Mouse (Mus musculus): ENCODE results near the gene Cldn5. TPM values are rescaled to one million over a fixed set of nuclear protein-coding genes. Genes with fewer than 3 reads are reported as not detected.

Cldn5 gene
- polyA plus RNA-seq, 1 experiment, result 9.2 TPM

DNA sequence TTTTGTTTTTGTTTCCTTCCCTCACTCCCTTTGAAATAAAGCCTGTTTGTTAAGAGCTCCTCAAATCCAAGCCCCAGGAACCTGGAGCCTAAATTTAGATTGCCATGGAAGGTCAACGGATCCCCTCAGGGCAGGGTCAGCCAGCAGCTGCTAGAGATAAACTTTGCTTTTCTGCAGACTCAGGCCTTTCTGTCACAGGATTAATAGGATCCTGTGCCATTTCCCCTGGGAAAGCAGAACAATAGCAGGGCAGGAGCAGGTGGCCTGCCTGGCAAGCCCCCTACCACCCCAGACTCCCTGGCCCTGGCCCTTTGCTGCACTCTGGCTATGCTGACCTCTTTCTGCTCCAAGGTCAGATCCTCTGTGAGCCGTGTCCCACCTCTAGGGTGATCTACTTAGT is 2.7 kb upstream of the Cldn5 start:
- Histone ChIP-seq H3K36me3 (ENCODE audit: control insufficient read depth, insufficient read depth, low read length) (no peaks in the 10 kb centered on the region), H3K27me3 (ENCODE audit: control insufficient read depth, insufficient read depth, low read length) (no peaks in the 10 kb centered on the region), H3K4me3 (ENCODE audit: control insufficient read depth, low read depth, low read length) (no peak overlapping the region), H3K27ac (ENCODE audit: control insufficient read depth, insufficient read depth, low read depth, low read length) (no peak overlapping the region), H3K4me1 (ENCODE audit: control insufficient read depth, insufficient read depth, low read length) (peaks cover 20% of the 10 kb centered on the region)
- TF ChIP-seq POLR2A (IDR thresholded peaks at IDR 0.05; ENCODE audit: control insufficient read depth, low read depth, low read length), result no peak
- TF ChIP-seq CTCF (IDR thresholded peaks at IDR 0.05; ENCODE audit: control insufficient read depth, insufficient read depth, insufficient replicate concordance, low read depth, low read length), result no peak

DNA sequence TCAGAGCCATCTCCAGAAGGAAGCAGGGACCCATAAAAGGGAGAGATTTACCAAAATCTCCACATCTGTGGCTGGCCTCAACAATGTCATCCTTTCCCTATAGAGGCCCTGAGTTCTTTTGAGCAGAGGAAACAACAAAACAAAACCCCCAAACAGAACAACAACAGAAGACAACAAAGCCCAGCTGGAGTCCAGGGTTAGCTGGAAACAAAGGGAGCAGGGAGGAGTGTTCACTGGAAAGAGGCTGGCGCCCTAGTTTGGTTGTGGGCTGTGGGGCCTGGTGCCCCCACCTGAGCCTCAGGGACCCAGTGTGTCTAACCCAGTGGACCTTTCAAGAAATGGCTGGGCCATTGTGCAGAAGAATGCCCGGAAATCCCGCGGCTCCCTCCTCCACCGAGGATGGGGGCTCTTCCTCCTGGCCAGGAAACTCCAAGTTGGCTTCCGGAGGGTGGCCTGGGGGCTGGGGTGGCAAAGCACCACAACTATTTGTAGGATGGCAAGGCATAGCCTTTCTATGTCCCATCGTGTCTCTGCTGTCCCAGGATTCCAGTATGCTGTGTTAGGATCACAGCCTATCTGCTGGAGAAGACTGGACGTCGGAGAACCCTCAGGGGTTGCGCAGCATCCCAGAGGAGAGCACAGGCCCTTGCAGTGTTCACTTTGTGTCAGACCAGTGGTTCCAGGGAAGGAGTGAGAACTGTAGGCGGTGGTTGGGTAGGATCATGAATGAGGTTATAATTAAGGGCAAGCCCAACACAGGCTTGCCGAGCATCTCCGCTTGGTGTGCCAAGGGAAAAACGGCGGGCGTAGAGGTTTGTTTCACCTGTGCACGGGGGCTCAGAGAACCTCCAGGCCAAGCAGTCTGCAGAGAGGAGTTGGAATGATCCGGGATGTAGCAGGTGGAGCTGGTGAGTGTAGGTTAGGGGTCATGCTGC is 759 bp upstream of the Cldn5 start:
- Histone ChIP-seq H3K4me1 (ENCODE audit: control insufficient read depth, insufficient read depth, low read length) (peaks cover 20% of the 10 kb centered on the region), H3K4me3 (ENCODE audit: control insufficient read depth, low read depth, low read length) (peak overlapping the region; percentile 32), H3K27ac (ENCODE audit: control insufficient read depth, insufficient read depth, low read depth, low read length) (no peak overlapping the region), H3K27me3 (ENCODE audit: control insufficient read depth, insufficient read depth, low read length) (no peaks in the 10 kb centered on the region), H3K36me3 (ENCODE audit: control insufficient read depth, insufficient read depth, low read length) (no peaks in the 10 kb centered on the region)
- TF ChIP-seq POLR2A (IDR thresholded peaks at IDR 0.05; ENCODE audit: control insufficient read depth, low read depth, low read length), result no peak
- no peak for TF ChIP-seq CTCF (IDR thresholded peaks at IDR 0.05; ENCODE audit: control insufficient read depth, insufficient read depth, insufficient replicate concordance, low read depth, low read length)

DNA sequence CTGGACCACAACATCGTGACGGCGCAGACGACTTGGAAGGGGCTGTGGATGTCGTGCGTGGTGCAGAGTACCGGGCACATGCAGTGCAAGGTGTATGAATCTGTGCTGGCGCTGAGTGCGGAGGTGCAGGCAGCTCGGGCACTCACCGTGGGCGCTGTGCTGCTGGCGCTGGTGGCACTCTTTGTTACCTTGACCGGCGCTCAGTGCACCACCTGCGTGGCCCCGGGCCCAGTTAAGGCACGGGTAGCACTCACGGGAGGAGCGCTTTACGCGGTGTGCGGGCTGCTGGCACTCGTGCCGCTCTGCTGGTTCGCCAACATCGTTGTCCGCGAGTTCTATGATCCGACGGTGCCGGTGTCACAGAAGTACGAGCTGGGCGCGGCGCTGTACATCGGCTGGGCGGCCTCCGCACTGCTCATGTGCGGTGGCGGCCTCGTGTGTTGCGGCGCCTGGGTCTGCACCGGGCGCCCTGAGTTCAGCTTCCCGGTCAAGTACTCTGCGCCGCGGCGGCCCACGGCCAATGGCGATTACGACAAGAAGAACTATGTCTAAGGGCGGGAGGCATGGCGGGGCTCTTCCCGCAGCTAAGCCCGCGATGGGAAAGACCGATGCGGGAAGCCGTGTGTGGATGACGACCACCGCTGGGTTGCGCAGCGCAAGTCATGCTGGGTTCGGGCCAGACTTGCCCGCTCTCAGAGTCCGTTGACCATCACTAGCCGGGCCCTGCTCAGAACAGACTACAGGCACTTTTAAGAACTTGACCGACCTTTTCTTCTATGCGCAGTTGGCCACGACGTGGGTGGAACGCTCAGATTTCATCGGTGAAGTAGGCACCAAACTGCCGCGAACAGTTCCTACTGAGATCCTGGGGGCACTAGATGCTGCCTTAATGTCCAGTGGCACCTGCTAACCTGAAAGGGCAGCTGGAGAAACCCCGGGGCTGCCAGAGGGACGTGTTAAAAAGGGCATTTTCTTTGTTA is 744 bp downstream of the Cldn5 start:
- H3K27me3 ChIP-seq (ENCODE audit: control insufficient read depth, insufficient read depth, low read length), result no peaks in the 10 kb centered on the region
- H3K4me3 ChIP-seq (ENCODE audit: control insufficient read depth, low read depth, low read length), result peak overlapping the region; percentile 49
- no peaks in the 10 kb centered on the region for H3K36me3 ChIP-seq (ENCODE audit: control insufficient read depth, insufficient read depth, low read length)
- no peak for TF ChIP-seq CTCF (IDR thresholded peaks at IDR 0.05; ENCODE audit: control insufficient read depth, insufficient read depth, insufficient replicate concordance, low read depth, low read length)
- no peak for TF ChIP-seq POLR2A (IDR thresholded peaks at IDR 0.05; ENCODE audit: control insufficient read depth, low read depth, low read length)
- H3K4me1 ChIP-seq (ENCODE audit: control insufficient read depth, insufficient read depth, low read length), result peaks cover 20% of the 10 kb centered on the region
- no peak overlapping the region for H3K27ac ChIP-seq (ENCODE audit: control insufficient read depth, insufficient read depth, low read depth, low read length)

DNA sequence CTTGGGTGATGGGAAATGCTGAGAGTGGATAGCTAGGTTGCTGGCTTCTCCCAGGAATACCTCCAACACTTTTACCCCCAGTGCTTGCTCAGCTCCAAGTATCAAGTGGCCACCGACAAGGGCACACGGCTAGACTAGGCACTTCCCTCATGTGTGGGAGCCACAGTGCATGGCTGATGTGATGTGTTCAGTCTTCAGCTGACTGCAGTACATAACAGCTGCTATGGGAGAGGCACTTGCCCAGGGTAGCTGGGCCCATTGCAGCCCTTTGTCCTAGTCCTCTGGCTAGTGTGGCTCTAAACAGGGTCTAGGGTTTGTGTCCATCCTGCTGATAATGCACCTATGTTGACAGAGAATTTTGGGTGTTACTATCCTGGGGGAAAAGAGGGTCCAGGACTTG is 1.8 kb downstream of the Cldn5 start:
- Histone ChIP-seq H3K36me3 (ENCODE audit: control insufficient read depth, insufficient read depth, low read length) (no peaks in the 10 kb centered on the region), H3K27ac (ENCODE audit: control insufficient read depth, insufficient read depth, low read depth, low read length) (no peak overlapping the region), H3K4me3 (ENCODE audit: control insufficient read depth, low read depth, low read length) (peak overlapping the region; percentile 22), H3K27me3 (ENCODE audit: control insufficient read depth, insufficient read depth, low read length) (no peaks in the 10 kb centered on the region), H3K4me1 (ENCODE audit: control insufficient read depth, insufficient read depth, low read length) (peaks cover 20% of the 10 kb centered on the region)
- TF ChIP-seq CTCF (IDR thresholded peaks at IDR 0.05; ENCODE audit: control insufficient read depth, insufficient read depth, insufficient replicate concordance, low read depth, low read length) (no peak), POLR2A (IDR thresholded peaks at IDR 0.05; ENCODE audit: control insufficient read depth, low read depth, low read length) (no peak)

DNA sequence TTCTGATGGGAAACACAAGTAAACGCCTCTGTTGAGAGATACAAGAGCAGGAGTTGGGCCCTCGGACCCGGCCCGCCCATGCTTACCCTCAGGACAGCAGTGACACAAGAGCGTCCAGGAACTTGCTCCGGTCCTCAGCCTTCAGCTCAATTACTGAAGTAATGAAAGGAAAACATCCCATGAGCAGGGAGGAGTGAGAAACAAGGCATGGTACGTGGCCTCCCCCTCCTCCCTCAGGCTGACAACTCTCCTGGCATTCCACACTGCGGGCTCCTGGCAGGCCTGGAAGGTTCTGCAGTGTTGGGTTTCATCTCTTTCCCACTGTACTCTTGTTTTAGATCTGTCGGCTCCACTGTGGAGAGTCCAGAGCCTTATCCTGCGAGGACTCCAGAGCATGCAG is 5.2 kb downstream of the Cldn5 start:
- TF ChIP-seq CTCF (IDR thresholded peaks at IDR 0.05; ENCODE audit: control insufficient read depth, insufficient read depth, insufficient replicate concordance, low read depth, low read length) (no peak), POLR2A (IDR thresholded peaks at IDR 0.05; ENCODE audit: control insufficient read depth, low read depth, low read length) (no peak)

DNA sequence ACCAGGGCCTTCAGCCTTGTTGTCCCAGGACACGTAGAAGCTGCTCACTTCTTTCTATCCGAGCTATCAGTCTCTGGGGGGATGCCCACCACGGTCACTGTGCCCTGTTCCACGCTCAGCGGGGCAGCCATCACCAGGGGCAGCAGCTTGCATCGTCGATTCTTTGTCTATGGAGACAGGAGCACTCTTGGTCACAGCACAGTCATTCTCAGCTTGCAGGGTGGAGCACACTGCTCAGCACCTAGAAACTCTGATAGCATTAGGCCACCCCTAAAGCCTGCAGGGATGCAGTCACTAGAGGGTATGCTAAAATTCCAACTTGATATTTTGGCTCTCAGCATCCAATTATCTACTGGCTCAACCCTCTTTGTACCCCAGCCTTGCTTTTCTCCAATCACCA is 8.4 kb downstream of the Cldn5 start:
- Histone ChIP-seq H3K4me1 (ENCODE audit: control insufficient read depth, insufficient read depth, low read length) (no peaks in the 10 kb centered on the region), H3K4me3 (ENCODE audit: control insufficient read depth, low read depth, low read length) (no peak overlapping the region), H3K36me3 (ENCODE audit: control insufficient read depth, insufficient read depth, low read length) (no peaks in the 10 kb centered on the region), H3K27me3 (ENCODE audit: control insufficient read depth, insufficient read depth, low read length) (no peaks in the 10 kb centered on the region), H3K27ac (ENCODE audit: control insufficient read depth, insufficient read depth, low read depth, low read length) (no peak overlapping the region)
- no peak for TF ChIP-seq CTCF (IDR thresholded peaks at IDR 0.05; ENCODE audit: control insufficient read depth, insufficient read depth, insufficient replicate concordance, low read depth, low read length)
- TF ChIP-seq POLR2A (IDR thresholded peaks at IDR 0.05; ENCODE audit: control insufficient read depth, low read depth, low read length), result no peak

More for the DNA sequence above, 5.2 kb downstream of the Cldn5 start:
- Histone ChIP-seq H3K4me3 (ENCODE audit: control insufficient read depth, low read depth, low read length) (no peak overlapping the region), H3K4me1 (ENCODE audit: control insufficient read depth, insufficient read depth, low read length) (peaks cover 14% of the 10 kb centered on the region), H3K27ac (ENCODE audit: control insufficient read depth, insufficient read depth, low read depth, low read length) (no peak overlapping the region), H3K27me3 (ENCODE audit: control insufficient read depth, insufficient read depth, low read length) (no peaks in the 10 kb centered on the region), H3K36me3 (ENCODE audit: control insufficient read depth, insufficient read depth, low read length) (no peaks in the 10 kb centered on the region)

DNA sequence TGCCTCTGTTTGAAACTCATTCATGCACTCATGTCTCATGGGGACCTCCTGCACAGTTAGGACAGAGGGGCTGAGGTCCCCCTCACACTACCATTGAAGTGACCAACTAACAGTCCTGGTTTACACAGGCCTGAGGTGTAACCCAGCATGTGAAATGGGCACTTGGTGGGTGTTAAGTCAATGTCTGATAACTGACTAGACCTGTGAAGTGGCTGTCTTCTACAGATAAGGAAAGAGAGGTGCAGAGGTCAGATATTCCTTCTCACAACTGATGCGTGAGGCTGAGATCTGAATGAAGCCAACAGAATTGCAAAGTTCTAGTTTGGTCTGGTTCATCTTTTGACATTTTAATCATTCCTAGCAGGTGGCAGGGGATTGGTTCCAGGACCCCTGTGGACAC is 8.8 kb downstream of the Cldn5 start:
- Histone ChIP-seq H3K4me1 (ENCODE audit: control insufficient read depth, insufficient read depth, low read length) (no peaks in the 10 kb centered on the region), H3K27ac (ENCODE audit: control insufficient read depth, insufficient read depth, low read depth, low read length) (no peak overlapping the region), H3K4me3 (ENCODE audit: control insufficient read depth, low read depth, low read length) (no peak overlapping the region), H3K36me3 (ENCODE audit: control insufficient read depth, insufficient read depth, low read length) (no peaks in the 10 kb centered on the region), H3K27me3 (ENCODE audit: control insufficient read depth, insufficient read depth, low read length) (no peaks in the 10 kb centered on the region)
- no peak for TF ChIP-seq POLR2A (IDR thresholded peaks at IDR 0.05; ENCODE audit: control insufficient read depth, low read depth, low read length)
- no peak for TF ChIP-seq CTCF (IDR thresholded peaks at IDR 0.05; ENCODE audit: control insufficient read depth, insufficient read depth, insufficient replicate concordance, low read depth, low read length)

All from testis, adult 2 months (tissue).